Mouse (Mus musculus) frontal cortex, adult 2 months (tissue): ENCODE results near the gene Bri3bp. TPM values are rescaled to one million over a fixed set of nuclear protein-coding genes. Genes with fewer than 3 reads are reported as not detected.
"Not testable (repeated sequence)": the region's sequence is repeated elsewhere in the genome, so short reads cannot be mapped to it uniquely, and the experiment has no call there.

ENCODE experiments used
- DNase-seq, 2 experiments: peaks; one replicate each; pipeline ENCODE4 v3.0.0; 2022; ENCODE audit warnings: low spot score in 1 of 2; ENCODE audit errors: extremely low spot score in 1 of 2
- polyA plus RNA-seq: library from polyadenylated mRNA; depleted of rRNA; stranded (reverse); fragments of >200 nt; gene quantifications from 2 replicates; pipeline ENCODE4 v1.2.3, GENCODE M21; 2012; rRNA removed

Bri3bp gene
- 31.6 and 34.1 TPM in 2 replicates for polyA plus RNA-seq

- DNase-seq: peak in 1 of 2 experiments; percentile 47
These were observed at the start of gene Bri3bp for GRCm38 (mm10) chr5:125441234-125442114. Bri3bp (plus strand) TSS chr5:125441568.

- peak; percentile 91 to 94 for DNase-seq
These were observed 49.8 kb upstream of the Bri3bp start for GRCm38 (mm10) chr5:125391609-125392008.

- not testable (repeated sequence) for DNase-seq
These were observed 49.2 kb upstream of the Bri3bp start for GRCm38 (mm10) chr5:125392176-125392575.

GRCm38 (mm10) chr5:125392618-125392976 lies 48.8 kb upstream of the Bri3bp start:
- DNase-seq: no peak

- peak; percentile 95 to 97 for DNase-seq
These were observed 48.3 kb upstream of the Bri3bp start for GRCm38 (mm10) chr5:125392977-125393621.

- DNase-seq: peak; percentile 72 to 73
These were observed 47.5 kb upstream of the Bri3bp start for GRCm38 (mm10) chr5:125393622-125394603.

- no peak for DNase-seq
These were observed 46.4 kb upstream of the Bri3bp start for GRCm38 (mm10) chr5:125395008-125395407.

GRCm38 (mm10) chr5:125400903-125401302 lies 40.5 kb upstream of the Bri3bp start:
- DNase-seq: no peak

GRCm38 (mm10) chr5:125402476-125402875 lies 38.9 kb upstream of the Bri3bp start:
- no peak for DNase-seq

GRCm38 (mm10) chr5:125402991-125403390 lies 38.4 kb upstream of the Bri3bp start:
- DNase-seq: no peak

- DNase-seq: peak in 1 of 2 experiments; percentile 92
These were observed 37.6 kb upstream of the Bri3bp start for GRCm38 (mm10) chr5:125403481-125404465.

GRCm38 (mm10) chr5:125404536-125404902 lies 36.8 kb upstream of the Bri3bp start:
- no peak for DNase-seq

- DNase-seq: peak; percentile 57 to 71
These were observed 36.3 kb upstream of the Bri3bp start for GRCm38 (mm10) chr5:125404903-125405545.

GRCm38 (mm10) chr5:125405546-125406248 lies 35.7 kb upstream of the Bri3bp start:
- DNase-seq: peak; percentile 82 to 97

GRCm38 (mm10) chr5:125406322-125407016 lies 34.9 kb upstream of the Bri3bp start:
- DNase-seq: peak in 1 of 2 experiments; percentile 69

- DNase-seq: no peak
These were observed 34.1 kb upstream of the Bri3bp start for GRCm38 (mm10) chr5:125407020-125407830.
